Mouse (Mus musculus) CH12.LX (cell line): ENCODE data around the gene Tead2.

Source experiments
- CHD1 ChIP-seq: IDR thresholded peaks from 2 replicates; pipeline ENCODE4 v1.6.1; 2012; ENCODE audit warnings: low read depth, low read length, improper control_type of control experiment, inconsistent platforms
- CHD2 ChIP-seq: IDR thresholded peaks from 2 replicates; pipeline ENCODE4 v1.6.1; 2011; ENCODE audit warnings: low read length, improper control_type of control experiment
- CTCF ChIP-seq, 2 experiments: IDR thresholded peaks in 1 of 2; conservative IDR thresholded peaks in 1 of 2; 2 replicates each; pipeline ENCODE4 v1.5.1; 2011 to 2012; ENCODE audit warnings: low read depth in 2 of 2, low read length in 2 of 2, improper control_type of control experiment in 1 of 2, inconsistent platforms in 1 of 2, mild to moderate bottlenecking in 1 of 2, moderate library complexity in 1 of 2
- EP300 ChIP-seq: IDR thresholded peaks from 2 replicates; pipeline ENCODE4 v1.6.1; 2011; ENCODE audit warnings: low read length, improper control_type of control experiment
- POLR2A ChIP-seq: IDR thresholded peaks from 2 replicates; pipeline ENCODE4 v1.6.1; 2011; ENCODE audit warnings: low read depth, mild to moderate bottlenecking, improper control_type of control experiment, low read length
- ZC3H11A ChIP-seq: IDR thresholded peaks from 2 replicates; pipeline ENCODE4 v1.6.1; 2012; ENCODE audit warnings: low read depth, mild to moderate bottlenecking, inconsistent platforms, low read length, improper control_type of control experiment

- TF ChIP-seq CHD2 = no peak
- no peak for TF ChIP-seq CHD1
- TF ChIP-seq ZC3H11A = no peak
- TF ChIP-seq CTCF (conservative IDR thresholded peaks at IDR 0.05 in 1 of 2, IDR thresholded peaks at IDR 0.05 in 1 of 2; ENCODE audit: low read depth in 2 of 2, low read length in 2 of 2) = 0 out of 4 replicates have a peak, but pooled peaks of 1 of the 2 experiments have one; percentile 9
- TF ChIP-seq POLR2A = no peak
- TF ChIP-seq EP300 = no peak
Measured at GRCm38 (mm10) chr7:45208260-45208659, 7.3 kb upstream of the Tead2 start.
